Mouse (Mus musculus): Measurements from ENCODE around the gene Iqcc. TPM values are rescaled to one million over a fixed set of nuclear protein-coding genes. Genes with fewer than 3 reads are reported as not detected.

Iqcc gene
- total and polyA plus RNA-seq, 3 experiments = 13.0 to 30.9 (median 19.7) TPM

GRCm38 (mm10) chr4:129639221-129639620 is 20.3 kb upstream of the Iqcc start:
- Histone ChIP-seq H3K4me3 (no peak overlapping the region), H3K4me1 (ENCODE audit: control insufficient read depth, insufficient read depth, low read length) (peaks cover 2% of the 10 kb centered on the region), H3K36me3 (ENCODE audit: control insufficient read depth, insufficient read depth, low read length) (peaks cover 4% of the 10 kb centered on the region; the same call in 1 of the 2 replicates), H3K79me2 (replicated peaks; ENCODE audit: control insufficient read depth, insufficient read depth, low read length) (no peaks in the 10 kb centered on the region; the same call in 1 of the 2 replicates), H3K27ac (no peak overlapping the region; the same call in 1 of the 2 replicates), H3K9ac (ENCODE audit: low read depth, low read length) (0 out of 2 replicates have a peak overlapping the region, but pooled peaks have one; percentile 8), H3K27me3 (ENCODE audit: control insufficient read depth, insufficient read depth, low read length) (no peaks in the 10 kb centered on the region)
- TF ChIP-seq CTCF (IDR thresholded peaks at IDR 0.05) (no peak), EP300 (IDR thresholded peaks at IDR 0.05; ENCODE audit: insufficient read depth, low read depth, low read length) (no peak), POLR2A (IDR thresholded peaks at IDR 0.05; ENCODE audit: insufficient read depth, low read depth, low read length) (no peak)
- DNase-seq = no peak
- WGBS = 67% methylated on average over 15 of the region's 15 CpGs
- intact Hi-C loops (cut with DNase I) = no loop called here

GRCm38 (mm10) chr4:129633852-129634251 is 15.0 kb upstream of the Iqcc start:
- no peak for TF ChIP-seq CTCF (IDR thresholded peaks at IDR 0.05)
- Histone ChIP-seq H3K4me3 (no peak overlapping the region), H3K36me3 (ENCODE audit: control insufficient read depth, insufficient read depth, low read length) (no peaks in the 10 kb centered on the region), H3K27ac (no peak overlapping the region), H3K79me2 (replicated peaks; ENCODE audit: control insufficient read depth, insufficient read depth, low read length) (no peaks in the 10 kb centered on the region), H3K4me1 (ENCODE audit: control insufficient read depth, insufficient read depth, low read length) (no peaks in the 10 kb centered on the region), H3K27me3 (ENCODE audit: control insufficient read depth, insufficient read depth, low read length) (no peaks in the 10 kb centered on the region), H3K9ac (ENCODE audit: low read depth, low read length) (no peak overlapping the region)
- intact Hi-C loops (cut with DNase I) = no loop called here
- whole genome bisulfite sequencing = 94% methylated on average over 6 of the region's 6 CpGs
- DNase-seq = no peak

DNA sequence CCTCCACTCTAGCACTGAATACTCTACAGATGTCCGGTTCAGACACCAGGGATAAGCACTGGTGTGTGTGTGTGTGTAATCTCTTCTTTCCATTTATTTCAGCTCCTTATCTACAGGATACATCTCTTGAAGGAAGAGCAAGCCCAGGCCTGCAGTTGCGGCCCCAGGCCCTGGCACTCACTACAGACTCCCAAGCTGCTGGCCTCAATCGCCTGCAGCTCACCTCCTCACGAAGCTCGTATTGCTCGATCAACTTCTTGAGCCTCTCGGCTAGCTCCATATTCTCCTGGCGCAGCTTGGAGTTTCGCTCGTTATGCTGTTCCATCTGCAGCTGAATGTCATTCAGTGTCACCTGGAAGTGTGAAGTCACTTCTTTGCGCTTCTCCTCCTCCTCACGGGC is 13.0 kb upstream of the Iqcc start:
- no peak overlapping the region for H3K27ac ChIP-seq
- no peaks in the 10 kb centered on the region for H3K36me3 ChIP-seq (ENCODE audit: control insufficient read depth, insufficient read depth, low read length)
- no peaks in the 10 kb centered on the region for H3K4me1 ChIP-seq (ENCODE audit: control insufficient read depth, insufficient read depth, low read length)
- H3K9ac ChIP-seq (ENCODE audit: low read depth, low read length) = no peak overlapping the region
- H3K27me3 ChIP-seq (ENCODE audit: control insufficient read depth, insufficient read depth, low read length) = no peaks in the 10 kb centered on the region
- no peaks in the 10 kb centered on the region for H3K79me2 ChIP-seq (replicated peaks; ENCODE audit: control insufficient read depth, insufficient read depth, low read length)
- TF ChIP-seq POLR2A (IDR thresholded peaks at IDR 0.05; ENCODE audit: insufficient read depth, low read depth, low read length) (no peak), CTCF (IDR thresholded peaks at IDR 0.05) (no peak), EP300 (IDR thresholded peaks at IDR 0.05; ENCODE audit: insufficient read depth, low read depth, low read length) (no peak)
- intact Hi-C loops (cut with DNase I) = no loop called here
- no peak for DNase-seq
- WGBS = 77% methylated on average over 12 of the region's 12 CpGs
- H3K4me3 ChIP-seq = no peak overlapping the region

GRCm38 (mm10) chr4:129630944-129631343 is 12.0 kb upstream of the Iqcc start:
- no peak for DNase-seq
- no peaks in the 10 kb centered on the region for H3K36me3 ChIP-seq (ENCODE audit: control insufficient read depth, insufficient read depth, low read length)
- TF ChIP-seq EP300 (IDR thresholded peaks at IDR 0.05; ENCODE audit: insufficient read depth, low read depth, low read length) = no peak

GRCm38 (mm10) chr4:129626035-129626434 is 7.1 kb upstream of the Iqcc start:
- intact Hi-C loops (cut with DNase I) = no loop called here
- H3K9ac ChIP-seq (ENCODE audit: low read depth, low read length) = no peak overlapping the region
- H3K4me3 ChIP-seq = no peak overlapping the region
- H3K36me3 ChIP-seq (ENCODE audit: control insufficient read depth, insufficient read depth, low read length) = peaks cover 3% of the 10 kb centered on the region; the same call in 1 of the 2 replicates
- WGBS = 73% methylated on average over 6 of the region's 6 CpGs
- peaks cover 20% of the 10 kb centered on the region for H3K4me1 ChIP-seq (ENCODE audit: control insufficient read depth, insufficient read depth, low read length)
- TF ChIP-seq CTCF (IDR thresholded peaks at IDR 0.05) = no peak
- no peak for DNase-seq
- no peaks in the 10 kb centered on the region; the same call in 1 of the 2 replicates for H3K79me2 ChIP-seq (replicated peaks; ENCODE audit: control insufficient read depth, insufficient read depth, low read length)
- H3K27me3 ChIP-seq (ENCODE audit: control insufficient read depth, insufficient read depth, low read length) = no peaks in the 10 kb centered on the region
- no peak overlapping the region for H3K27ac ChIP-seq

More at GRCm38 (mm10) chr4:129630944-129631343, 12.0 kb upstream of the Iqcc start:
- WGBS = 57% methylated on average over 4 of the region's 4 CpGs
- Histone ChIP-seq H3K9ac (ENCODE audit: low read depth, low read length) (no peak overlapping the region), H3K27ac (no peak overlapping the region), H3K4me3 (no peak overlapping the region), H3K27me3 (ENCODE audit: control insufficient read depth, insufficient read depth, low read length) (no peaks in the 10 kb centered on the region), H3K79me2 (replicated peaks; ENCODE audit: control insufficient read depth, insufficient read depth, low read length) (no peaks in the 10 kb centered on the region), H3K4me1 (ENCODE audit: control insufficient read depth, insufficient read depth, low read length) (no peaks in the 10 kb centered on the region)
- intact Hi-C loops (cut with DNase I) = no loop called here

- peaks cover 20% of the 10 kb centered on the region for H3K4me1 ChIP-seq (ENCODE audit: control insufficient read depth, insufficient read depth, low read length)
- no peak overlapping the region for H3K4me3 ChIP-seq
- DNase-seq = no peak
- H3K27me3 ChIP-seq (ENCODE audit: control insufficient read depth, insufficient read depth, low read length) = no peaks in the 10 kb centered on the region
- WGBS = 58% methylated on average over 4 of the region's 4 CpGs
- intact Hi-C loops (cut with DNase I) = no loop called here
- no peaks in the 10 kb centered on the region; the same call in 1 of the 2 replicates for H3K79me2 ChIP-seq (replicated peaks; ENCODE audit: control insufficient read depth, insufficient read depth, low read length)
- H3K9ac ChIP-seq (ENCODE audit: low read depth, low read length) = no peak overlapping the region
- H3K36me3 ChIP-seq (ENCODE audit: control insufficient read depth, insufficient read depth, low read length) = peaks cover 3% of the 10 kb centered on the region; the same call in 1 of the 2 replicates
- no peak for TF ChIP-seq CTCF (IDR thresholded peaks at IDR 0.05)
- no peak for TF ChIP-seq EP300 (IDR thresholded peaks at IDR 0.05; ENCODE audit: insufficient read depth, low read depth, low read length)
- no peak for TF ChIP-seq POLR2A (IDR thresholded peaks at IDR 0.05; ENCODE audit: insufficient read depth, low read depth, low read length)
- H3K27ac ChIP-seq = no peak overlapping the region; the same call in 1 of the 2 replicates
Observed at GRCm38 (mm10) chr4:129625496-129625895, 6.6 kb upstream of the Iqcc start.
